Mouse (Mus musculus): ENCODE data around the gene D7Ertd443e.

D7Ertd443e gene

GRCm38 (mm10) chr7:134385561-134385960, at the start of gene D7Ertd443e:
Gene D7Ertd443e (minus strand): TSS chr7:134385661.
- DNase-seq (ENCODE audit: inconsistent age in 2 of 2, low spot score in 1 of 2) = no peak

DNA sequence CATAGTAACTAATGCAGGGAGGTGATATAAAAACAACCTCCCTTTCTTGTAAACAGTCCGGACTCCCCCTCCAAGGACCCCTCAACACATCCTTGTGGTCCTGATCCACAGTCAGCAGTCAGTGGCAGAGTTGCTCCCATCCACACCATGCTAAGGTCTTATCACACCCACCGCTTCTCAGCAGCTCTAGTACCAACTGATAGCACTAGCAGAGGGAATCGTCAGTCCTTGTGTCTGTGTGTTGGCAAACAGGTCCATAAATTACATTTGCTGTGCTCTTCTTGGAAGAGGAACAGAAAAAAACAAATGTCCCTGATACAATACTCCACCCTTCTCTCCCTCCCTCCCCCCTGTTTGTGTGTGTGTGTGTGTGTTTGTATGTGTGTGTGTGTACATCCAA, 46.2 kb upstream of the D7Ertd443e start:
- DNase-seq (ENCODE audit: inconsistent age in 2 of 2, low spot score in 1 of 2) = peak in 1 of 2 experiments; percentile 57

DNA sequence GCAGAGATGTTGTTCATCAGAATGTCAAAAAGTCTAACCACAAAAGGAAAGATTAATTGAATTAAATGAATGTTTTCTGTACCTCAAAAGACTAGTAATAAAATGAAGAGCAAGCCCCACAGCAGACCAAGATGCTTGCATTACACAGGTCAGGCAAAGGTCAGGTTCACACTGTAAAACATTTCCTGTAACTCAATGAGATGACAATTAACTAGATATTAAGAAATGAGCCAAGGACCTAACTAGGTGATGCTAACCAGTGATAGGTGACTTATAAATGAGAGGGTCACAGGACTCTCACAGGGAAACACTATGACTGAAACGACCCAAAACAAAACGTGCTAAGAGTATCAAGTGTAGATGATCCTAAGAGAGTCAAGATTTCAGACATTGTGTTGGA, 43.2 kb upstream of the D7Ertd443e start:
- DNase-seq (ENCODE audit: inconsistent age in 2 of 2, low spot score in 1 of 2) = no peak

DNA sequence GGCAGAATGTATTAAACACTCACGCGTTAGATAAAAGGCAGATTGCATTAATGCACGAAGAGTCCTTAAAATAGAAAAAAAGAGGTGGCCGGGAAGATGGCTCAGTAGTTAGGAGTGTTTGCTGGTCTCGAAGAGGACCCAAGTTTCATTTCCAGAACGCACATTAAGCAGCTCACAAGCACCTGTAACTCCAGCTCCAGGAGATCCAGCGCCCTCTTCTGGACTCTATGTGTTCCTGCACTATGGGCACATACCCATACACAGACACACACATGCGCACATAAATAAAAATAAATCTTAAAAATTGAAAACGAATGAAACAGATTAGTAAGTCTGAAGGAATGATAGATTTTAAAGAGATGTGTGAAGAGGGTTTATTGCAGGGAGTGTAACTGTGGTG, 29.6 kb upstream of the D7Ertd443e start:
- DNase-seq (ENCODE audit: inconsistent age in 2 of 2, low spot score in 1 of 2) = no peak

- peak; percentile 32 to 78 for DNase-seq (ENCODE audit: inconsistent age in 2 of 2, low spot score in 1 of 2)
Measured at GRCm38 (mm10) chr7:134414005-134414690, 28.7 kb upstream of the D7Ertd443e start.

- no peak for DNase-seq (ENCODE audit: inconsistent age in 2 of 2, low spot score in 1 of 2)
Measured at GRCm38 (mm10) chr7:134408641-134409040, 23.2 kb upstream of the D7Ertd443e start.

DNA sequence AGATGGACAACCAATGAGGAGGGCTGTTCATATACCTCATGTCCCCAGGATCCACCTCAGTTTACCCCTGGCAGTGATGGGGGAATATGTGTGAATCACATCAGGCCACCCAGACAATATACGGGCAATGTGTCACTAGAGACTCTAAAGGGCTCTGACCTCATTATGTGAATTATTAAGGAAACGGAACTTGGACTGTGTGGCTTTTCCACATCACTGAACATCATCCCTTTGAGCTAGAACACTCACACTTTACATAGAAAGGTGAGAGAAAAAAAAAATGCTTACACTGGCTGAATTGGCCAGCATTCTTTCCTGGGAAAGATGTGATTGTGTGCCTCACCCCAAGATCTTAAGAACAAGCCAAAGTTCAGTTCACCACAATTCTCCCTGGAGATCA, 15.3 kb upstream of the D7Ertd443e start:
- no peak for DNase-seq (ENCODE audit: inconsistent age in 2 of 2, low spot score in 1 of 2)

DNA sequence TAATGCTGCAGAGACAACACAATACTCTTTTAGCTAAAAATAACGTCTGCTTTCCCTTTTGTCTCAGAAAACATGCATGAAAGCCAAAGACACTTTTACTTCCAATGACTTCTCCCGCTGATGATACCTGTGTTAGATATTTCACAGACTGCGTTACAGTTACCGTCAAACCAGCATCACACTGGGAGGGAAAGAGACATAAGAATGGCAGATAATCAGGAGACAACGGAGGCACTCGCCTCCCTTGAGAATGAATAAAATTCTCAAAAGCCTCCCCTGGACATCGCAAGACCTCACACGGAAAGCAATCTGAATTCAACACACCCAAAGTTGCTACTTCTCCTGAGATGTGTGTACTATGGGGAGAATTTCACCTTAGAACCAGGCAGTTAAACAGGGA, 11.3 kb upstream of the D7Ertd443e start:
- DNase-seq (ENCODE audit: inconsistent age in 2 of 2, low spot score in 1 of 2) = no peak

GRCm38 (mm10) chr7:134382791-134383190, 2.7 kb downstream of the D7Ertd443e start:
- no peak for DNase-seq (ENCODE audit: inconsistent age in 2 of 2, low spot score in 1 of 2)

DNA sequence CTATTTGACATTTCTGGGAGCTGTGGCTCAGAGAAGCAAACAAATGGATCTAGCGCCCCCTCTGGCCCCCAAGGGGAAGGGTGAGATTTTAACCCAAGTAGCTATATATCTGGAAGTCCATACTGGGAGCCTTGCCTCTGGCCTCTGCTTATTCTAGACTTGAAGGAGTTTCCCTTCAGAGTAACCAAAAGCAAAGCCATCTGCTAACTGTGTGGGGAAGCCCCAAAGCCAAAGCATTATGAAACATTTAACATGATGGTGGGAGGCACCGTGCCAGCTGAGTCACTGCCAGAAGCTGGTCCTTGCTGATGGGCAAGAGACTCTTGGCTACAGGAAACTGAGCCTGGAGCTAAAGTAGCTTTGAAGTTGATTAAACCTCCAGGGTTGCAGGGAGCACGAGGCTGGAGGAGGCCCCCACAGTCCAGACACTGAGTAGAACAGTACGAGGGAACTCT, 4.0 kb downstream of the D7Ertd443e start:
- peak; percentile 92 to 97 for DNase-seq (ENCODE audit: inconsistent age in 2 of 2, low spot score in 1 of 2)

- peak; percentile 38 to 71 for DNase-seq (ENCODE audit: inconsistent age in 2 of 2, low spot score in 1 of 2)
Measured at GRCm38 (mm10) chr7:134378273-134378672, 7.2 kb downstream of the D7Ertd443e start.

DNA sequence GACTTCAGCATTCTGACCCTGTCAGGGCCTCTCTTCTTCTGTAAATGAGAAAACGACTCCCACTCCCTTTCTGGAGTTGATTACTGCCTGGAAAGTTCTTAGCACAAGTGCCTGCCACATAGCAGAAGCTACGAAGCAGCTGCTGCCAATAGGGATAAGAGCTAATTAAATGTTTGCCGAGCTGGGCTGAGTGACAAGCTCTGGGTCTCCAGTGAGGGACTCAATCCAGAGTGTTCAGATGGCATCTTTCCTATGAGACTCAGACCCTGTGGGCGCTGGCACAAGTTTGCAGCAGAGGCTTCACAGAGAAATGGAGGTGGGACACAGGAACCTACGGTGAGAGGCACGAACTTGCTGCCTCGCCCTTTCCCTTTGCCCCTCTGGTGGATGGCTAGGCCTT, 8.7 kb downstream of the D7Ertd443e start:
- DNase-seq (ENCODE audit: inconsistent age in 2 of 2, low spot score in 1 of 2) = no peak

- peak; percentile 59 to 83 for DNase-seq (ENCODE audit: inconsistent age in 2 of 2, low spot score in 1 of 2)
Measured at GRCm38 (mm10) chr7:134372276-134372675, 13.2 kb downstream of the D7Ertd443e start.

DNA sequence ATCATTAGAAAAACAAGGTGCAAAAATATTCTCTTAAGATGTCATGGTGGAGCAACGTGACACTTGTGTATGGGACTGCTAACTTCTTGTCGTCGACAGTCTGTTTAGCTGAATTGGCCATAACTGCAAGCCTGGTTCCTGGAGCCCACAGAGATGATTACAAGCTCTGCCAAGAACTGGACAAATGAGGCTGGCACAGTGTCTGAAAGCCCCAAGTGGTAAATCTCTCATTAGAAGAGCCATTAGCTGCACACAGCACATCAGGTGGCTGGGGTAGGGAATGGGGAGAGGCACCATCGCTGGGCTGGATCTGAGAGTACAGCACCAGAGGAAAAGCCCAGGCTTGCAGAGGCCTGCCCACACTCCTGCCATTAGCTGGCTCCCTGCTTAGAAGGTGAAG, 16.2 kb downstream of the D7Ertd443e start:
- no peak for DNase-seq (ENCODE audit: inconsistent age in 2 of 2, low spot score in 1 of 2)

- DNase-seq (ENCODE audit: inconsistent age in 2 of 2, low spot score in 1 of 2) = no peak
Measured at GRCm38 (mm10) chr7:134362257-134362870, 23.1 kb downstream of the D7Ertd443e start.

DNA sequence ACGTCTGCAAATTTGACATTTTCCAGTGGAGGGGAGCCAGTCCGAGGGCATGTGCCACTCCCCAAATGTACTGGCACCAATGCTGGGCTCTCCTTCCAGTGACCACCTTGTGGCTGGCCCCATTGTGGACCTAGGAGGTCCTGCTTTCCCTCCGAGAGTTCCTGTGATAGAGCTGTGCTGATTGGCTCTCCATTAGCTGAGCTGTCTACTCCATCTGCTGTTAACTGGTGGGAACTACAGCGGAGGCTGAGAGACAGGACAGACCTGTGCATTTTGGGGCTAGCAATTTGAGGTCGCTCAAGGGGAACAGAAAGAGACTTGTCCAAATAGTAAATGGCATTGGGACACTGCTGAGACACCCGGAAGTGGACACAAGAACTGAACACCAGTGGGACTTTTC, 36.6 kb downstream of the D7Ertd443e start:
- DNase-seq (ENCODE audit: inconsistent age in 2 of 2, low spot score in 1 of 2) = peak; percentile 39 to 84

GRCm38 (mm10) chr7:134342202-134342601, 43.3 kb downstream of the D7Ertd443e start:
- DNase-seq (ENCODE audit: inconsistent age in 2 of 2, low spot score in 1 of 2) = no peak

DNA sequence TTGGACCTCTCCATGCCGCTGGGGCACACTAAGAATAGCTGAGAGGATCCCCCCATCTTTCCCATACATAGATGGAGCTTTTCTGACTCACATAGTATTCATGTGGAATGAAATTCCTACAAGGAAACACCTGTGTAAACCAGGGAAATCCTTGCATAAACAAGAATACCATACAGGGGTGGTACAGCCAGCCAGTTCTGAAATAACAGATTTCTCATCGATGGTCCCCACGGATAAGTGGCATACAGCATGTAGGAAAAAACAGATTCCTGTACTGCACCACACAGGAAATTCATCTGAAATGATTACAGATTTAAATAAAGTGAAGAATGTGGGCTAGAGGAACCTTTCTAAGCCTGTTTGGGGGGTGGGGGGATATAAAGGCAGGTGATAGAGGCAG, 49.5 kb downstream of the D7Ertd443e start:
- no peak for DNase-seq (ENCODE audit: inconsistent age in 2 of 2, low spot score in 1 of 2)

DNA sequence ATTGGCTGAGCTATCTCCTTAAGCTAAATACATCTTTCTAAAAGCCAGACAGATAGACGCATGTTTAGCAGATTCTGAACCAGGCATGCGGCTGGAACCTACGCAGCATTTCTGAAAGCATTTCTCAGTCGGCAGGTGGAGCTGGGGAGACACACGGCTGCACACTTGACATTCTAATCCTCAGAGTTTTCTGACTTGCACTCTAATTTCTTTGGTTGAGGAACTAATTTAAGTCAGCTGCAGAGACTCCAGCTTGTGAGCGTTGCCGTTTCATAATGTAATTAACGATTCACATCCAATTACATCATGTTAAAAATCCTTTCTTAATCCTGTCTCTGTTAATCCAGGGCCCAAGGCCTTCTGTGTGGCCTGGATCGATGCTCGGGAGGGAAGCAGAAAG, 64.5 kb downstream of the D7Ertd443e start:
- DNase-seq (ENCODE audit: inconsistent age in 2 of 2, low spot score in 1 of 2) = no peak

DNA sequence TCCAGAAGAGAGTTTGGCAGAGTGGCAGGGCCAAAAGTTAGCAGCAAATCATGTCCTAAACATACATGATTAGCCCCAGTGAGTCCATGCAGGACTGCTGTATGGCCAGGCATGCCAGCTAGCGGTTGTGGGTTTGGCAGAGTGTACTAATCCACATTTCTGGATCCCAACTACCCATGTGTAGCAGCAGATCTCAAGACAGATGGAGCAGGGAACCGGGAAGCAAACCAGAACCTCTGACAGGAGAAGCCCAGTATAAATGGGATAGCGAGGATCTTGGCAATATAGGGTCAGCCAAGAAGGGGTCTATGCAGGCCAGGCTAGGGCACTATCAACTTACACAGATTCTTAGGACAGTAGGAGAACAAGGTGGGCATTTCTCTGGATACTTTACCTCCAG, 83.4 kb downstream of the D7Ertd443e start:
- no peak for DNase-seq (ENCODE audit: inconsistent age in 2 of 2, low spot score in 1 of 2)

DNA sequence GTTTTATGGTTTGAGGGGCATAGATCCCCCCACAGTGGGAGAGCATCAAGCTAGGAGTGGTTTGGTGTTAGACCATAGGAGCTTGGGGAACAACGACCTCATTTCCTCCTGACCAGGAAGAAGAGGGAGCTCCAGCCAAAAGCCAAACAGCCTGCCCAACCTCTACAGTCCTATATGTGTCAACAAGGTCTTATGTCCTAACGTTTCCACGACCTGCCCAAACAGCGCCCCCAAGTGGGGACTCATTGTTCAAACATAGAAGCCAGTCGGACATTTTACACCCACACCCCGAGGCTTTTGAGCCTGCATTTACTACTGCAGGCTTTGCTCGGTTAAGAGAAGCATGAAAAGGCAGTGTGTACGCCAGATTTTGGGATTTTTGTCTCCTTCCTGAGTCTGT, 84.2 kb downstream of the D7Ertd443e start:
- peak in 1 of 2 experiments; percentile 49 for DNase-seq (ENCODE audit: inconsistent age in 2 of 2, low spot score in 1 of 2)

GRCm38 (mm10) chr7:134292750-134293149, 92.7 kb downstream of the D7Ertd443e start:
- DNase-seq (ENCODE audit: inconsistent age in 2 of 2, low spot score in 1 of 2) = no peak
